Mouse (Mus musculus) neural tube, postnatal 0 days (tissue): ENCODE data around the gene Galc. TPM values are rescaled to one million over a fixed set of nuclear protein-coding genes. Genes with fewer than 3 reads are reported as not detected.

Experiments used
- polyA plus RNA-seq: library from polyadenylated mRNA; unstranded; fragments of >200 nt; fragmentation: Nextera tagmentation; extraction: Ambion mirVana; gene quantifications from 2 replicates; pipeline ENCODE4 v1.2.1, GENCODE M21; 2015

Gene Galc
- 9.8 and 10.2 TPM in 2 replicates for polyA plus RNA-seq

GRCm38 (mm10) chr12:98258845-98259517 is at the start of gene Galc:
Galc (minus strand) TSS chr12:98259459.

GRCm38 (mm10) chr12:98268441-98269369 is 9.4 kb upstream of the Galc start, which contains the start of gene Gpr65:
Gpr65 (plus strand) TSS chr12:98268635.

Other genes starting within 250 kb of the Galc start
- 0.46 and 0.52 TPM in 2 replicates for gene Gpr65, start 9.2 kb upstream of the Galc start, polyA plus RNA-seq